Mouse (Mus musculus): ENCODE measurements around the gene Pld5.
A peak's percentile ranks its signal among the peaks of the same experiment; 100 is the strongest.

Pld5 gene

DNA sequence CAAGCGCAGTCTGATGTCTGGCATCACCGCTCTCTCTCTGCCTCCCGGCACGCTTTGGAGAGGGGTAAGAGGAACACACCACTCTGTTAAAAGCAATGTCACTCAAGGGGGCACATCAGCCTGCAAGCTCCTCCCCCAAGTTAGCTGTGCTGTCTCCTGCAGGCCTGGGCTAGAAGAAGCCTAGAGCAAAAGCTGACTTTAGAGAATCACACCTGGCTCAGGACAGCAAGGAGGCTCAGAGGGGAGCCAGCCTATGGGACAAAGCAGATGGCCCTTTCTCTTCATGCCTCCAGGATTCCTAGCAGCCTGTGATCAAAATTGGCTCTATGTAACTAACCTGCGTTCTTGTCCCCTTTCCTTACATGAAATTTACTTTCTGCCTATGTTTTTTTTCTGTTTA lies 107.3 kb downstream of the Pld5 start:
- DNase-seq (ENCODE audit: low spot score): no peak

DNA sequence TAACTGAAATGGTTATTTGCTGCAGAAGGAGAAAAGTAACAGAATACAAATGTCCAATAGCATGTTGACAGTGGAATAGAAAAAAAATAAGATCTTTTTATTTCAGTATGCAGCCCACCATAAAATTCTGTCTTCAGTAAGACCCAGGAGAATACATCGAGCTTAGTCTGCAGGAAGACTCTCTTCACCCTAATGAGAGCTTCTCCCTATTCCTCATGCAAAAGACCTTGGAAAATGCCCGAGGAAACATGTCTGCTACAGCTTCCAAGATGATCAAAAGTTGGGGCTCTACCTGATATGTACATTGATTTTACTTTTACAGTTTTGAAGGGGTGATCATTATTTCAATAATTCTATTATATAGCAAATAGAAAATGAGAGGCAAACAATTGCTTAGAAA lies 108.0 kb downstream of the Pld5 start:
- no peak for DNase-seq (ENCODE audit: low spot score)

DNA sequence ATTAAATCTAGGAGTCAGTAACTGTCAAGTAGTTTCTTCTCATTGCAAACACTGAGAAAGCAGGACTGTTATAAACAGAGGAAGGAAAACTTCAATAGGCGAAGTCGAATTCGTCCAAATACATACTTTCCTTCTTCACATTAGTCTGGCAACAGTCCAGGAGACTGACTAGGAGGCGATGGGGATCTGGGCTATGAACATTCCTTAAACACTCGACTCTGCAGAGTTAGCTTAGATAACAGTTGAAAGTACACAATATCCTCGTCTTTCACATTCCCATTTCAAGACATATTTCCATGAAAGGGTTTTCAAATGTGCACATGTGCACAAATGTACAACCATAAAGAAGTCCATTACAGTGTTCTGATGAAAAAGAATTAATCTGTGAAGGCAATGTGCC lies 129.8 kb downstream of the Pld5 start:
- no peak for DNase-seq (ENCODE audit: low spot score)

DNA sequence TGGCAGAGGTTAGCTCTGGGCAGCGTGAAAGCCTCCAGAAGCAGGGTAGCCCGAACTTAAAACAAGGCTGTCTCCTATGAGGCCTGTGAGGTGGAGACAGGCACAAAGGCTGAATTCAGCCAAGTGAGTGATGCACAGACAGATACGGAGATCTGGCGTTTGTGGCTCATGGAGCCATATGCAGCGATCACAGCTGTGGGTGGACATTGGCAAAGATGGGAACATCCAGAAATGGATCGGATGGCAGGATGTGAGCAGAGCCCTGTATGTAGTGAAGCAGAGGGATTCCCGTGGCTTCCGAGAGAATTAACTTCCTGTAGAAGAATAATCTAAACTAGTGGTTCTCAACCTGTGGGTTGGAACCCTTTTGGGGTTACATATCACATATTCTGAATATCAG lies 140.7 kb downstream of the Pld5 start:
- DNase-seq (ENCODE audit: low spot score): no peak

DNA sequence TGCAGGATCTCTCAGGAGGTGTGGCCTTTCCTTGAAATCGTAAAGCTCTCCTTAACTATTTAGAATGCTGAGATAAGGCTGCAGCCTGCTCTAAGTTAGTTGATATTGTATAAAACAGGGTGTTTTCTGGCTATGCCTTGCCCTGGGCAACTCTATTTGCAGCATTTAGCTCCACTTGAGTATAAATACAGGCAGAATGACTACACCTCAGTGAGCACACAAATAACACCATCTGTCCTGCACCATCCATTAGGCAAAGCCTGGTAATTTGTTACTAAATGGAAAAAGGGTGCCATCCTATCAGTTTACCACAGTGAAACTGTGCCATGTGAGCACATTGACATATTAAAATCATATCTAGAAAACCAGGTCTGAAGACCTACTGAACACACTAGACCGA lies 149.3 kb downstream of the Pld5 start:
- DNase-seq (ENCODE audit: low spot score): no peak

DNA sequence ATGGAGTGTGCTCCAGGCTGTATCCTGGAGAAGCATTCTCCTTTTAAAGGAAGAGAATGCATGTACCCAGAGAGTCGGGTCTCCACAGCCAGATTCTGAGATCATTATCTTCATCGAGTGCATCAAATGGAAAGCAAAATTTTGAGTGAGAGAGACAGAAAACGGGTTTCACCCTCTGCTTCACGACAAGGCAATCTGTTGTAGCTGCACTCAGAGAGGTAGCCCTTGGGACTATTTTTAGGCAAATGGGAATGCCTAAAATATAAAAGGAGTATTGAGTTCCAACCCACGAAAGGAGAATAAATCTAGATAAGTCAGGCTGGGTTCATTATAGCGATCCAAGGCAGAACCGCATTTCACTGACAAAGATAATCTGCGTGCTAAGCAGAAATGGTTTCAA lies 150.7 kb downstream of the Pld5 start:
- no peak for DNase-seq (ENCODE audit: low spot score)

DNA sequence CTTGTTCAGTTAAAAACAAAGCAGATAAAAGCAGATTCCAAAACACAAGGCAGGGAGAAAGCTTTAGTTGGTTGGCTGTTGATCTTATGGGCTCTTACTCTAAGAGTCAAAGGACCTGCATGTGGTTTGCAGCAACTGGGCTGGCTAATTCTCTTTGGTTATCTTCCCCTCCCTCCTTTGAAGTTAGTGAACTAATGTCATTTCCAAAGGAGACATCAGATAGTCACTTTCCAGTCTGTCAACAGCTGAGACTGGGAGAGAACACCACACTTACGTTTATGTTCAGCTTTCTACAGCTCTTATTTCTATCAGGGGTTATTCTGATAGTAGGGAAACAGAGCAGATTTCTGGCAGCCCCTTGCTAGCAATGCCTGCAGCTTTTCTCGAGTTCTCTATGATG lies 151.3 kb downstream of the Pld5 start:
- DNase-seq (ENCODE audit: low spot score): no peak

DNA sequence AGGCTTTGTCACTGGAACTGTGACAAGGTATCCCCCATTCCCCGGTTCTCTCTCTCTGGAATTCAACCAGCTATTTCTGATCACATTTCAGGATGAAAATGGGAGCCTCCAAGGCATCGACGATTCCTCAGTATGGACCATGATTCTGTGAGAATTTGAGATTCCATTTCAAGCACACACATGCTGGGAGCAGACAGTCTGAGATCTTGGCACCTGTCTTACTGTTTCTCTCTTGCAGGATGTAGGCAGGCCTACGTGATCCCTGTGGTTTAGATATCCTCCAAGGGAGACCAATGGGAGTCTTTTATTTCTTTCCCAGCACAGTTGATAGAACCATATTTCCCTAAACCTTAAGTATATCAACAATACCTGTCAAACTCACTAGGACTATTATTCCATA lies 159.5 kb downstream of the Pld5 start:
- DNase-seq (ENCODE audit: low spot score): no peak

DNA sequence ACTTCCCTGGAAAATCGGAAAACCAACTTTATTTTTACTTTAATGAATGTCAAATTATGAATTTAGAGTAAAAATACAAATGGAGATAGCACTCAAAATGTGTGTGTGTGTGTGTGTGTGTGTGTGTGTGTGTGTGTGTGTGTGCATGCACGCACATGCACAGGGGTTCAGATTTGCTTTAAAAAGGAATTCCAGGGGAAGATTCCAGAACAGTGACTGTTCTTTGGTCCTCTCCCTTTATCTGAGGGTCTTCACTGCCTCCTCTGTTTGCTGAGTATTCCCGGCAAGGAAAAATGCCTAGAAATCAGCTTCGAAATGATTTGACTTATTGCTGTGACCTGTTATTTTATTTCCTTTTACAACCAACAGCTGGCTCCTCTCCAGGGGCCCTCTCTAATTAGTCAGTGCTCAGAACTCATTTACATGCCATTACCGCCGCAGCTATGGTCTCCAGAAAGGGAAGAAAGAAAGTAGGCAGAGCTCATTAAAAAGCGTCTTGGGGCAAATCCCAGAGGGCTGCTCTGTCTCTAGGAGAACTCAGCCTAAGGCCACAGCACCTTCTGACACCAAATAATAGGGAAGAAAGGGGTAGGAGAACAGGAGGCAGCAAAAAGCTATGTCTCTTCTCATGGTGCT lies 176.3 kb downstream of the Pld5 start:
- DNase-seq (ENCODE audit: low spot score): peak; percentile 24

DNA sequence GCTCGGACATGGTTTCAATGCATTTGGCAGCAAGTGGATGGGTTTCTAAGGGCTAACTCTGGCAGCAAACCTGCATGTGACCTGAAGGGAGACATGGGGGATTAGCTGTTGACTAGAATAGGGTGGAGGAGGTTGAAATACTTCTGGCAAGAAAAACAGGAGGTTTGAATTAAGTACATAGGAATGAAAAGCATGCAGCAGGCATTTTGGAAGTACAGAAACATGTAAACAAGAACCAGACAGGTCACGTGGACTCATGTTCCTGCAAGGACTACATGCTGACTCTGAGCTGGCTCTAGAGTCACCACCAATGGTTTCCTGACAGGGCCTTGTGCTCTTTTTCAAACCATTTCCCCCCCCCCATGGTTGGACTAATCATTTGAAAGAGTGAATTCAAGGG lies 183.0 kb downstream of the Pld5 start:
- DNase-seq (ENCODE audit: low spot score): no peak

DNA sequence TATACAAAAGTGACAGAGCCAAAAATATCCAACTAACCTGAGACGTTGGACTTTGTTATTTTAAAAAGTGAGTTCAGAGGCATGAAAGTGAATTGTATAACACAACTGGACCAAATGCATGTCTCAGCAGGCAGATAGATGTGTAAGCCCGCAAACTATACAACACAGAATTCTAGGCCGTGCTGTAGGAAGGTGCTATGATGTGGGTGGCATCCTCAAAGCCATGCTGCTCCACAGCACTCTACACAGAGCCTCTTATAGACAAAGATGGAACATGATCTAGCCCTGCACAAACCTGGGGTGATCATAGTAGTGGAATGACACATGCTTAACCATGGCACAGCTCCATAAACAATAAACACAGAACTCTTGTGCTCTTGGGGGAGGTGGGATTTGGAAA lies 185.7 kb downstream of the Pld5 start:
- DNase-seq (ENCODE audit: low spot score): no peak

DNA sequence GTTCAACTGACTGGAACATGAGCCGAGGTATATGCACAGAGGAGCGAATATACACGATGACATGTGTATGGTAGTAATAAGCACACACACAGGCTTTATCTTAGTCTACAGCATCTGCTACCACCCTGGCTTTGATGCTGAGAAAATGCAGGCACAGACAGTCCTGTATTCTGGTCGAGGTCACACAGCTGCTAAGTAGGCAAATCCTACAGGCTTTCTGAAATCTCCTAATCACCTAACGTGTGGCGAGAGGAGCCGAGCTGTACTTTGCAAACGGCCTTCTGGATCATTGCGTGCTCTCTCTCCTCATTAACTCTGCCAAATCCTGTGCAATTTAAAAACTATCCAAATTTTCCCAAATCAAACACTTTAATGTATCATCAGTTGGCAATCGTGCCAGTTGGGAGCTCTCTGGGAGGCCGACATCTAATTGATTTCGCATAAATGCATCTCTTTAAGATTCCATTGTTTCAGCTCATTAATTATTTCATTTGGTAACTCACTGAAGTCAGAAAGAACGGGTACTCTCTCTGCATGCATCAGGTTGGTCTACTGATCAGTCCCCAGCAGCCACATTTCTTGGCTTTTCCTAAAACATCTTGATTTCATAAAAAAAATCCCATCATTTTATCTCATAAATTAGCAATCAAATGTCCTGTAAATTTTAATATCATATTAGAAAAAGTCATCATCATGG lies 189.0 kb downstream of the Pld5 start:
- no peak for DNase-seq (ENCODE audit: low spot score)

DNA sequence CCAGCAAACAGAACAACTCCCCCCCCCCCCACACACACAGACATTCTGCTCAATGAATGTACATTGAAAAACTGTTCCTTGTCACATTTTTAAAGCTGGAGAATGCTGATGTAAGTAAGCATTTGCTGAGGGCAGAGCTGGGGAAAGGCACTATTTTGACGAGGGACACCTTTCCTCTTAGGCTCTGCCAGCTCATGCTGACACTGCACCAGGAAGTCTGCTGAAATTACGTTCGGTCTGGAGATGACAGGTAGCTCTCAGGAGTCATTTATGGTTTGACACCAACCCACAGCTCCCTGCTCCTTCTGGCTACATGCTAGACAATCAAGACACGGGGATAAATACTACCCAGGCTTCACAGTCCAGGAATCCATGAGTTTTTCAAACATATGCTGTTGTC lies 192.8 kb downstream of the Pld5 start:
- DNase-seq (ENCODE audit: low spot score): no peak

DNA sequence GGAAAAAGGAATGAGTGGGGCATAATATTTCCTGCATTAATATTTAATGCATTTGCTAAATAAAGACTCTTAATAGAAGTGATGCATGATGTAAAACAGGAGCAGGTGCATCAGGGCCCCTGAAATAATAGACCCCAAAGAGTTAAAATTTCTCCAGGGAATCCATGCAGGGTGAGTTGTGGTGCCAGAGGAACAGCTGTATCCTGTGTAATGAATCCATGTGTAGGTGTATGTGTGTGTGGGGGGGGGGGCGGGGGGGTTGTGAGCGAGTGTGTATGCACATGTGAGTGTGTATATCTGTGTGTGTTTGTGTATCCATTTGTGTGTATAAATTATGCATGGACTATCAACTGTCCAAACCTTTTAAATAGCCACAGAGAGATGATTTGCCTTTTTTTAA lies 194.1 kb downstream of the Pld5 start:
- DNase-seq (ENCODE audit: low spot score): no peak

DNA sequence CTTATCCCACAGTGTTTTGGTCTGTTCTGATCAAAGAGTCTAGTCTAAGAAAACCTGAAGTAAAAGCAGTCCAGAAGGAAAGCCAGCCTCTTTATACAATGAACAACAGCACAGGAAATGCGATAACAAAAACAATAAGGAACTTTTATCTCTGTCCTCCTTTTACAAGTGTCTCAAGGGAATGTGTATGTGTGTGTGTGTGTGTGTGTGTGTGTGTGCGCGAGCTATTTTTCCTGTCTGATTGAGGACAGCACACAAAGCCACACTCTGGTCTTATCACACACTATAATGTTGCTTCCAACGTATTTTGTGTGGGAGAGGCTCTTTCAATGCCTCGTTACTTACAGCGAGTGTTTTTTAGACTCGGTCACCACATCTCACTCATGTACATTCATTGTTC lies 196.7 kb downstream of the Pld5 start:
- DNase-seq (ENCODE audit: low spot score): no peak

DNA sequence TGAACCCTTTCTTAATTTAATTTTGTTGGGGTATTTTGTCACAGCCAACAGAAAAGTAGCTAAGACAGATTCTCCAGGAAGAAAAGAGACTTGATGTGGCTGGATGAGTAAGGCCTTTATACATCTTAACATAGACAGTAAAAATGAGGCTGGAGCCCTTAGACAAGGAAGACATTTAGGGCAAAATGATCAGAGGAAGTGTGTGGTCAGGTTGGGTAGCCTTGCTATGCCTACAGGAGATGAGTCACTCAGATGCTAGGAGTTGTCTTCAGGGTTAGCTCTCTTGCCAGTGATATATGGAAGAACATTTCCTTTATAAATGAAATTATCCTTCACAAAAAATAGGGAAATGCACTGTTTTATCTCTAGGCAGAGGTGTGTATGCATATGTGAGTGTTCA lies 198.3 kb downstream of the Pld5 start:
- DNase-seq (ENCODE audit: low spot score): no peak

DNA sequence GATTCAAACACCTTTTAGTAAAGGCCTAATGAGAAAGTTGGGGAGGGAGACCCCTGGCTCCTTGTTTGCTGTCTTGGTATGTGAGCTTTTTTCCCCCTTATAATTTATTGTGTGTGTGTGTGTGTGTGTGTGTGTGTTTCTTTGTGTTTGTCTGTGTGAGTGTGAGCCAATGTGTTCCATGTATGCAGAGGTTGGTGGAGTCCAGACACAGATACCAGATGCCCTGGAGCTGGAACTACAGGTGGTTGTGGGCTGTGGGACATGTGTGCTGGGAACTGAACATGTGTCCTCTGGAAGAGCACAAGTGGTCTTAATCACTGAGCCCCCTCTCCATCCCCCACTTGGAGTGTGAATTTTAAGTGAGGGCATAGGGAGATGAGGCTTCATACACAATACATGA lies 199.3 kb downstream of the Pld5 start:
- DNase-seq (ENCODE audit: low spot score): no peak

DNA sequence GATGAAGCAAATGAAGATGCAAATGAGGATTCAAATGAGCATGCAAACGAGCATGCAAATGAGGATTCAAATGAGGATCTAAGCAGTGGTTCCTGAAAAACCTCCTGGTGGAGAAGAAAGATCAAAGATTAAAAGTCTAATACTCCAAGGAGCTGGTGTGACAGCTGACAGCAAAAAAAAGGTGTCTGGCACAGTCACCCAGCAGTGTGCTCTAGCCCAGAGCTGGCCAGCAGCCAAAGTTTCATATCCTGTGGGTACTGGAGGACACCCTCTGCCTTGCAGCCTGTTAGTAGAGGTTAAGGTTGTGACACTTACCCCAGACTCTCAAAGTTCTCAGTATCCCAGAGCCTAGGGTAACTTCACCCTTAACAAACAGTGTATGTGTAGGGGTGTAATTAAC lies 199.7 kb downstream of the Pld5 start:
- DNase-seq (ENCODE audit: low spot score): no peak

DNA sequence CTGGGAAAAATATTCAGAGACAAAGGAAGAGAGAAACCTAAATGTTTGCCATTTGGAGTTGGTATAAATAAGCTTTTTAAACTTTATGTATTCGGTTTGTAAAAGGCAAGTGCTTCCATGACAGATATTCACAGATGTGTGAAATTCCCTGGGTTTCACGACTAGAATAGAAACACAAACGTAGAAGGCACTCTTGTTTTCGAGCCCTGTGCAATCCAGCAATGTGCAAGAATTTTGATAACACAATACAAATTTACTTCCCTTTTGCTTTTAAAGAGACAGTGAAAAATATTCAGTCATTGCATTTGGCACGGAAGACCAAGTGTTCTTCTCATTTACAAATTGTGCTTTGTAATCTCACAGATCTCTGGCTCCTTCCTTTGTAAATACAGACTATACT lies 200.6 kb downstream of the Pld5 start:
- DNase-seq (ENCODE audit: low spot score): no peak

DNA sequence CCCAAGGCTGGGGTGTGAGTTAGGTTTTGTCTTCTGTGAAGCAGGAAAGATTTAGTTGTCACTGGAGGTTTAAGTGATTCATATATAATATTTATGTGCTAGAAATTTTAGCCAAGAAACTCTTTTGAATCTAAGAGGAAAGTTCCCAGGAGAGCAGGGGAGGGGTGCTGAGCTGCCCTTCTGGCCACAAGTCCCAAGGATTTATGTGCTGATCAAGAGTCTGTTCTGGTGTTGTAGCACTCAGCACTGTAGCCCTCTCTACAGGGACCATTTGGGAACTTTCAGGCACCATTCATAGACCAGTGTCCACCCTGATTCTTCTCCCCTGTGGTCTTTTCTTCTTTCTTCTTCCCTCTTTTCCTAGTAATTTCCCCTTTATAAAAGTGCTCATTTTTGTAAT lies 209.8 kb downstream of the Pld5 start:
- no peak for DNase-seq (ENCODE audit: low spot score)

DNA sequence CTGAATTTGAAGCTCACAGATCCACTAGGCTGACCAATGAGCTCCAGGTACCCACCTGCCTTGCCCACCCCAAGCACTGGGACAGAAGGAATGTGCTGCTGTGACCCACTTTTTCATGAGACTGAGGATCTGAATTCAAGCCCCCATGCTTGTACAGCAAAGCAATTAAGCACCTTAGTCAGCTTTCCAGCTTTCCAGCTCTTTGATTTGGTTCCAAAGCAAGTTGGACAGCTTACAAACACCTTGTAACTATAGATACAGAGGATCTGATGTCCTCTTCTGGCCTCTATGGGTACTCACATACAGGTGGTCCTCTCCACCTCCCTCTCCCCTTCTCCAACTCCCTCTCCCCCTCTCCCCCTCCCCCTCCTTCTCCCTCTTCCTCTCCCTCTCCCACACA lies 210.6 kb downstream of the Pld5 start:
- no peak for DNase-seq (ENCODE audit: low spot score)

DNA sequence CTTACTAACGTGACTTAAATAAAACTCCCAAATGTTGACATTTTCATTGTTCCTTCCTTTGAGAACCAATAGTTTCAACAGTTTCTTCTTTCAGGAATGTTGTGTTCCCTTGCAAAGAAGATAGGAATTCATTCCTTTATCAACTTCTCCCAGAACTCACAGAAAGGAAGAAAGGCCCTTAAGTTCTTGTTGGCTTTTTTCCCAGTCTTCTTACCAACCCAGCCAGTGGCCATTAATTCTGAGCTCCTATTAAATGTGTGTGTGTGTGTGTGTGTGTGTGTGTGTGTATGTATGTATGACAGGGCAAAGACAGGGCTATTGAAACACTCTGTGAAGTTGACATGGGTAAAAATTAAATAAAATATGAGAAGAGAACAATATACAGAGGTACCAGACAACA lies 221.5 kb downstream of the Pld5 start:
- no peak for DNase-seq (ENCODE audit: low spot score)

DNA sequence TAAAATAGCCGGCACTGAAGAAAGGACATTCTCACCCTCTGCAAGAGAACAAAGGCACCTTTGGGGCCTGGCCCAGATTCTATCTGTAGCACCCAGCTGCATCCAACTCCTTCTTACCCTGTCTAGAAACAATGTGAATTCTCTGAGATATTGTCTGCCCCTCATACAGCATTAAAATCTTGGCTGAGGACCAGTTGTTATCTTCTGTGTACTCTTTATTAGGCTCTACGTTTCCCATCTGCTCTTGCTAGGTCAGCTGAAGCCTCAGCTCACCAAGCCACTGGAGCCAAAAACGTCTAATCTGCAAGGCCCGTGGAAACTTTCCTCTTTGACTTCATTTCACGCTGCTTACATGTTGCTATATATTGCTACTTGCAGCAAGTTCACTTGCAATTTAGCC lies 228.1 kb downstream of the Pld5 start:
- no peak for DNase-seq (ENCODE audit: low spot score)

DNA sequence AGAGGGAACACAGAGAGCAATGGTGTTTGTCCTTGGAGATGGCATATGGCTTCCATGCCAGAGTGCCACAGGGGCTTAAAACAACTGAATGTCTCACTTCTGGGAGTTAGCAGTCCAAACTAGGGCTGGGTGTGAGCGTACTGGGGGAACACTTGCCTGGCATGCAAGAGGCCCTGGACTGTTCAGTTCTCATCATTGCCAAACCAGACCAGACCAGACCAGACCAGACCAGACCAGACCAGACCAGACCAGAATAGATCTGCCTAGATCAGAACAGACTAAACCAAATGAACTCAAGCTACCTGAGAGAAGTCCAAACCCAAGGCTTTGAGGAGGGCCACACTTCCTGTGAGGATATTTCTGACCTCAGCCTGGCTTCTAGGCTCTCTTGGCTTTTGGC lies 228.7 kb downstream of the Pld5 start:
- DNase-seq (ENCODE audit: low spot score): no peak

Data from embryo, embryonic 10 days (tissue).